Mouse (Mus musculus) lung, adult 10 weeks (tissue): ENCODE results near the gene Htr7. TPM values are rescaled to one million over a fixed set of nuclear protein-coding genes. Genes with fewer than 3 reads are reported as not detected.

Experiments used
- polyA plus RNA-seq: library from polyadenylated mRNA; stranded (reverse); fragments of 350-450 nt; fragmentation: Illumina TruSeq; extraction: RNeasy Lipid Tissue Mini Kit (QIAGEN cat#74804); gene quantifications from one replicate; pipeline ENCODE4 v1.2.3, GENCODE M21; 2014; ENCODE audit warnings: low read depth, low replicate concordance; ENCODE audit not compliant: insufficient read depth

The Htr7 gene
- polyA plus RNA-seq: 0.12 TPM

DNA sequence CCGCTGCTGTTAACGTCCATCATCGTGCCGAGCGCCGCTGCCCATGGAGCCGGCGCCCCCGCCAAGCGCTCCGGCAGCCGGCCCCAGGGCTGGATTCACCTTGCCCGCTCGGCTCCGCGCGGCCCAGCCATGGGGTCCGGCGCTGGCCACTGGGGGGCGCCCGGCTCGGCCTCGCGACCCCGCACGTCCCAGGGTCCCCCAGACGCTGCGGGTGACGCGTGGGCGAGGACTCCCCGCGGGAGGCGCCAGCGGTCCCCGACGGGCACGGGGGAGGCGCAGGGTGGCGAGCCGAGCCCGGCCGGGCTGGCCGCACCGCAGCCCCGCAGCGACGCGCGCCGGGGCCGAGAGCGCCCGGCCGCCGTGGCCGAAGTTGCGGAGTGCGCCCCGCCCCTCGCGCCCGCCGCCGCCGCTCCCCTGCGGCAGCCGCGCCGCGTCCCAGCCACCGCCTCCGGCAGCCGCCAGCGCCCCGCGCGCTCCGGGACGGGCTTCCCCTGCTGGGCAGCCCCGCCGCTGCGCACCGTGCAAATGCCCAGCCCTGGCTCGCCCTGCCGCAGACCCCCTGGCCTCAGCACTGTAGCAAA, at the start of gene Htr7:
Htr7 (minus strand) TSS at position 277 of the 581 bp plus-strand sequence.

DNA sequence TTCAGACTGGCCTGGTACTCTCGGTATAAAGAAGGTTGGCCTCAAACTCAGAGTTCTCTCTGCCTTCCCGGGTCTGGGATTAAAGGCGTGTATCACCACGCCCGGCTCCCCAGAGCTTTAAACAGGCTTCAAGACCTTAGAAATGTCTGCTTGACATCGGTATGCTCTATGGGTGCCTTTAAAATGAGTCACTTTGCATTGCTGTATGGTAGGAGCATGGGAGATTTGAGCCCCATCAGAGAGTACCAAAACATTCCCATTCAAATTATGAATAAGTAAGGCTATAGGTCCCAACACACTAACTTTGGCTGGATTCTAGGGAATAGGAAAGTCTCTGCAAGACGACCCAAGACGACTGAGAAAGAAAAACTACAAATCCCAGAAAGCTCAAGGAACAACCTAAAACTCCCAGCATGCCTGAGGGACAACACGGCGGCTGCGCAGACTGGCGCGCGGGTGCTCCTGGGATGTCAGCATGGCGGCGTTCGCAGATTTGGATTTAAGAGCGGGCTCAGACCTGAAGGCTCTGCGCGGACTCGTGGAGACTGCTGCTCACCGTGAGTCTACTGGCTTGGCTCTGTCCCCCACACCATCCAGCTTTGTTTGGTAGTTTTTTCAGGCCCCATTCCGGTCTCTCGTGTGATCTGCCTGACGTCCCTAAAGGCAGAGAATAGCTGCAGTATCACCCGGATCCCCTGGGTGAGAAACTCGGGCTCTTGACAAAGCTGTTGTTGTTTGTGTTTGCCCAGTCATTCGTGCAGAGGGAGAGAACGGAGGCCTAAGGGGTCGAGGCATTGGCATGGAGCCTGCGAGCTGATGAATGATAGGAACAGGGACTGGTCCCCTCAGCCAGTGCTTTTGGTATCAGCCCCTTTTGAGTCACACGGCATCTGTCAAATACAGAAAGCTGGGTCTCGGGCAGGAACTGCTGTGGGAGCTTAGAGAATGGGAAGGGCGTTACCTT, 26.2 kb upstream of the Htr7 start, which contains the start of gene Rpp30:
Rpp30 (plus strand) TSS at position 455 of the 964 bp plus-strand sequence.

Other genes starting within 250 kb of the Htr7 start
- gene Rpp30, start 26.2 kb upstream of the Htr7 start, polyA plus RNA-seq: 15.0 TPM
- gene Ankrd1, start 62.6 kb upstream of the Htr7 start, polyA plus RNA-seq: 23.7 TPM